Mouse (Mus musculus) cerebellum, adult 11-12 months (tissue): ENCODE data around the gene Egfem1.

Experiments
- DNase-seq: peaks from one replicate; pipeline ENCODE4 v3.0.0; 2022

The Egfem1 gene

GRCm38 (mm10) chr3:29081952-29082295 is at the start of gene Egfem1:
Egfem1 (plus strand) TSS chr3:29082023.
- DNase-seq: no peak

GRCm38 (mm10) chr3:29033107-29033506 is 48.7 kb upstream of the Egfem1 start:
- DNase-seq: no peak

DNA sequence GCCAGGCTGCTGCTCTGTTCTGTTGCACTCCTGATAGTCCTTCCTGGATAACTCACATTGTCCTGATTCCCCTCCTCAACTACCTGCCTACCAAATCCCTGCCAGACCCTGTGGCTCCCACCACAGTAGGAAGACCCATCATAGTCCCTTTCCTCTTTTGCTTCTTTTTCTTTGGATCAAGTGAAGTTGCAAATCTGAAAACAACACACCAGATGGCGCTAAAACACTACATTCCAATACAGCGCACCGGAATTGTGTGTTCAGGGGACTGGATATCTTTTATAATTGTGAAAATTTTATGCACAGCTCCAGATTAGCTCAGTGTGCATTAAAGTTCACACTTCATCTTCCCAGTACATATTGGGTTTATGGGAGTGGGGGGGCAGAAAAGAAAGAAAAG is 45.7 kb upstream of the Egfem1 start:
- DNase-seq: no peak

GRCm38 (mm10) chr3:29036620-29037019 is 45.2 kb upstream of the Egfem1 start:
- no peak for DNase-seq

DNA sequence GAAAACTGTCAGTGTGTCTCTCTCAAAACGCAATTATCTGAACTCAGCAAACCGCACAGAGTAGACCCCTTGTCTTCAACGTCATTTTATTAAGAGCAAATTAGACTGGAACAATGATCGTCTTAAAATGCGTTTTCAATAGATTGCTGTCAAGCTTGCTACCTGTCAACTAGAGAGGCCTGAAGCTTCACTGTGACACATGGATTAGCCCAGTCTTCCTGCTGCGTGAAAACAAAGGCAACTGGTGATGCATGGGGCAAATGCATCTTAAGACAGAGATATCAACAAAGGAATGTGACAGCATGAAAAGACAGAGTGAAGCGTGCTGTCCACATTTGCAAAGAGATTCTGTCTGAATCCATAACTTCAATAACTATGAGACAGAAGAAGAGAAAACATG is 41.8 kb upstream of the Egfem1 start:
- no peak for DNase-seq

DNA sequence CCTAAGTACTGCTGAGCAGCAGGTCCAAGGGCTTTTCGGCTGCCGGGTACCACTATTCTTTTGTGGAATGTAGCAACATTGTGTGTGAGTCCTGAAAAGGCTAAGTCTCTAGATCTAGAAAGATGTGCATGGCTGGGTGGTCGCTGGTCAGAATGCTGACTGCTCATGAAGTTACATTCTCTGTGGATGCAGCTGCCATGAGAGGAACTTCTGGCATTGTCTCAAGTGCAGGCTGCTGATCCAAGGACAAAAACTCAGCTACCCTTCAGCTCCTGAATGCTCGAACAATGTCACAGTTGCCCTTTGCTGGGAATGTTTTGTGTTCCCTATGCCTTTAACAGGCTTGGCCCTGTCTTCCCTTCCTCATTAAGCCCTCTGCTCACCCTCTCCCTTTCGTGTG is 35.5 kb upstream of the Egfem1 start:
- no peak for DNase-seq

- DNase-seq: no peak
Measured at GRCm38 (mm10) chr3:29047273-29047932, 34.4 kb upstream of the Egfem1 start.

- no peak for DNase-seq
Measured at GRCm38 (mm10) chr3:29063156-29063555, 18.7 kb upstream of the Egfem1 start.

DNA sequence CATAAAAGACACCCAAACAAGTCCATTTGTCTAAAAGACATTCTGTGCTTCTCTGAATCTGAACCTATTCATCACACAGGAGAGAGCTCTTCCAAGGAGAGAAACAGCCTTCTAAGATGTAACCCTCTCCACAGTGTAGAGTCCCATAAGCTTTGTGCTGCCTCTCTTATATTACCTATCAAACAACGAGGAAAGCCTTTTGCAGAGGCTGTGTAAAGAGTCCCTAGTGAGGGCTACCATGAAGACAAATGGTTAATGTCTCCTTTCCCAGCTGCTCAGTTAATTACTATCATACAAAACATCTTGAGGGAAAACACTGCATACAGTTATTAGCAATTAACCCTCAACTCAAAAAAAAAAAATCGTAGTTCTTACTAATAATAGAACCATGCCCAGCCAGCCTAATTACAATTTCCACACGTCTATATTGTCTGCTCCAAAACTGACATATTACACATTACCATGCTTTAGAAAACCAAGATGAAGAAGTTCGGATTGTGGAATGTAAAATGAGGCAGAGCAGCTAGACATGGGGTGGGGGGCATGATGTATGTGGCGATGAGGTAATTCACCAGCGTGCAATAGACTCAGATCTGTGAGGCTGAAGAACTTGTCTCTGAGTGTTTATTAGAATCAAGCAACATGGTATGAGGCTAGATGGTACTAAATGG is 13.3 kb upstream of the Egfem1 start:
- DNase-seq: no peak

DNA sequence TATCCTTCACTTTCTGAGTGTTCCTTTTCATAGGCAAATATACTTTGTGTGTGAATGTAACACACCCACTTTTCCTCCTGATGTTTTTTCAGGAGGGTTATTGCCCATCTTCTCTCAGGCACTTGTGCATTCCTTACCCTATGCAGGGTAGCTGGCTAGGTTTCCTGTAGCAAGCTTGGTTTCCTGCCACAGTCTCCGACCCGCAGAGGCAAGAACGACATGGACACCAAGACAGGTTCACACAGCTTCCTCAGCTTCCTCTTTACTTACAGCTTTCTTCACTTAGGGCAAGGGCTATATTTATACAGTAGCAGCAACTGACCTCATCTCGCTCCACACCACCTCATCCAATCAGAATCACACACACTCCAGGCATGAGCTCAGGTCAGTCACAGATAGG is 10.5 kb upstream of the Egfem1 start:
- DNase-seq: no peak

- DNase-seq: no peak
Measured at GRCm38 (mm10) chr3:29081517-29081916, 306 bp upstream of the Egfem1 start.

DNA sequence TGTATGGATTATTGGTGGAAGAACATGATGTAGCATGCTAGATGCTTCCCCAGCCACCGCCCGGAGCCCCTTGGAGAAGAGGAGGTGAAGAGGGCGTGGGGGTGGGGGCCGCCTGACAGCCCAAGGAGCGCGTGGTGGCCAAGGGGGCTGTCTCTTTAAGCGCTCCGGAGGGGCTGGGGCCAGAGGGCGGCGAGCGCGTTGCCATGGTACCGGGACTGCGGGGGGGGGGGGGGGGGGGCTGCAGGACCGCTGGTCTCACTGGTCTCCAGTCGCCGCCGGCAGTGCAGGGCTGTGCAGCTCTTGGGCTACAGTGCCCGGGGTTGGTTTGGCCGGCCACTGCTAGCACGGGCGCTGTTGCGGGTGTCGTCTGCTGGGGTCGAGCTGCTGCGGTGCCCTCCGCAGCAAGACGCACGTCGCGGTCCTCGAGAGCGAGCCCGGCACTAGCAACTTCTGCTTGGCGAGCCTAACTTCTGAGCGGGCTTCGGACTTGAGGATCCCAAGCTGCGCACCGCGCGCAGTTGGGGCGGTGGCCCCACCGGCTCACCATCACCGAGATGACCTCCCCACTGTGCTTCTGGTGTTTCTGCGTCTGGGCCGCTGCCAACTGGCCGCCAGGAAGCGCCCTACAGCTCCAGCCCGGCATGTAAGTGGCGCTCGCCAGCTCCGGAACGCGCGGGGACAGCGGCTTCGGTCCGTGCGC is 623 bp downstream of the Egfem1 start:
- no peak for DNase-seq

- DNase-seq: no peak
Measured at GRCm38 (mm10) chr3:29082996-29083350, 1.1 kb downstream of the Egfem1 start.

DNA sequence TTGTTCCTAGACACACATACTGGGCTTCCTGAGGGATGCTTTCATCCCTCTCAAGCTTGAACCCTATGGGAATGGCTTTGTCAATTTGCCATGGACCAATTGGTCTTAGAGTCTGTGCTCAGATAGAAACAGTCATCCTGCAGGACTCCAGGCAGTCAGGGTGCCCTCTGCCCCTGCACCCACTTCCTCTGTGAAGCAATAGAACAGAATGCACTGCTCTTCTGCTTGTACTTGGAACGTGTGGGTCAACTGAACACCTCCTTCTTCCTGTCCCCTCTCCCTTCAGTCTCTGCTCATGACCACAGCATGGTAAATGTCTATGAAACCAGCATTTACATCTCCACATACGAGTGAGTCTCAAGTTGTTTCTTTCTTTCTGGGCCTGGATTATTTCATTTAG is 16.6 kb downstream of the Egfem1 start:
- no peak for DNase-seq

DNA sequence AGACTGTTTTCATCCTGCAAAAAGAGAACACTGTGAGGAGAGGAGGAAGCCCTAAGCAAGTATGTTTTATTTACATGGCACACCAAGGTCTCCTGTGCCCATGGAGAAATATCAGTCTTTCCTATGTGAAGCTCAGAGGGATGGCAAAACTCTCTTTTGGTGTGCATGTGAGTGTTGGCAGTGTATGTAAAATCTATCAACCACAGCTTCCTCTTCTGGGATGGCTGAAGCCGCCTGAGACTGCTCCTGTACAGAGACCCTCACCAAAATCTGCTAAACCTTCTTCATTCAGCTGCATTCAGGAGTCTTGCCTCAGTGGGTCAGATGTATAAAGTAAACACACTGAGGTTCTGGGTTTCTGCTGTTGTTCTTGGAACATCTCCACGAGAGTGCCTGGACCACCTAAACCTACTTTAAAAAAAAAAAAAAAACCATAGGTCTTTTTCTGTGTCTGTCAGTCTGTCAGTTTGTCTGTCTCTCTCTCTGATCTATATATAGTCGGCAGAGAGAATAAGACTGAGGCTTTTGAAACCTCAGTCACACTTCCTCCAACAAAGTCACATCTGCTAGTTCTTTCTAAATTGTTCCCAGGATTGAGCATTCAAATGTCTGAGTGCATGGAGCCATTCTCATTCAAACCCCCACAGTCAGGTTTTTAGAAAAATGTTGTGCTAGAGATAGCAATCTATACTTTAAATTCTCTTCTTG is 24.3 kb downstream of the Egfem1 start:
- no peak for DNase-seq

GRCm38 (mm10) chr3:29107134-29107533 is 25.3 kb downstream of the Egfem1 start:
- DNase-seq: no peak

GRCm38 (mm10) chr3:29110321-29110720 is 28.5 kb downstream of the Egfem1 start:
- no peak for DNase-seq

DNA sequence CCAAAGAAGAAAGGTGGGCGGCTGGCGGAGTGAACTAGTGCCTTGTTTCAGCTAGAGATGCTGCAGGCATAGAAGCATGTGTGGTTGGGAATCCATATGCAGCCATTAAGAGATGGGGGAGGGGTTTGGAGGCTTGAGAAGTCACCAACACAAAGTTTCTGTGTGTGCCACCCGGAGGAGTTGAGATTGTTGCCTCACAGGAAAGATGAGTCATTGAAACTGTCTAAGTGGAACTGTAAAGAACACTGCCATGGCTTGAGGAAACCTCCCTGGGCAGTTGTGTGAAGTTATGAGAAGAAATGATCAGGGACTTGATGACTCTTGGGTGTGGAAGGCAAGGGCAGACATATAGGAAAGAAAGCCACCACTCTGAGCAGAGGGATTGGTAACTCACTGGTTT is 32.7 kb downstream of the Egfem1 start:
- no peak for DNase-seq

- DNase-seq: no peak
Measured at GRCm38 (mm10) chr3:29117379-29117778, 35.6 kb downstream of the Egfem1 start.

DNA sequence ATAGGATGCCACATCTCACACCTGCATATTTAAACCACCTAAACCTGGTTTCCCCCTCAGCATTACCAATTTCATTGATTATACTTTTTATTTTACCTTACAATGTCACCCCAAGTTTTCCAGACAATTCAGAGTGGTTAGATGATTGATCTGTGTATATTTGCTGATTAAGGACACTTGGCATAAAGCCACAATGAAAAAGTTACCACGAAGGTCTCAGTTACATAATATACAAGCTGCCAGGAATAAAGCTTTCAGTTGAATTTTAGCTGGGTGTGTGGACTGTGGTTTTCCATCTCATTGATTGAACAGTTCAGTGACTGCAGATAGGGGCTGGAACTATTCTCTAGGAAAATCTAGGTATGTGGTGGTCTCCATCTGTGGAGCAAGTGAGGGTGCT is 40.7 kb downstream of the Egfem1 start:
- no peak for DNase-seq

GRCm38 (mm10) chr3:29132054-29132931 is 50.5 kb downstream of the Egfem1 start:
- no peak for DNase-seq

DNA sequence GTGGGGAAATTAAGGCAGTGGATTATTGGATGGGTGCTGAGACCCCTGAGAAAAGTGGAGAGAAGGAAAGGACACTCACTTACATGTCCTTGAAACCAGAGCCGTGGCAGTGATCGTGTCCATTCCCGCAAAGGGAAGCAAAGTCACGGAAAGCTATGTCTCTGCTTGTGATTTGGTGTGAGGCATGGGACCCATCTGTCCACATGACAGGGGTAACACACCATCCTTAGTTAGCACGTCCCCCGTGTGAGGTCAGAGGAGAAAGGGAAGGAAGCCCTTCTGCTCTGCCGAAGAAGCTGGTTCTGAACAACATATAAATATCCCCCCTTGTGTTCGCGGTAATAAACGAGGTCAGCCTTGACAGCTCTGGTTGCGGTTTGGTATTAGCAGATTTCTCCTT is 52.7 kb downstream of the Egfem1 start:
- no peak for DNase-seq
